Mouse (Mus musculus) mouse embryonic stem cell (cell line): ENCODE measurements around the gene Tekt2.

Source experiments
- in situ Hi-C, 2 experiments: fragments of 300-500 bp; cut with MboI; formaldehyde crosslinking; loops; 1 replicate in 1 of 2; 3 replicates in 1 of 2; pipeline ENCODE4 v1.14.3; 2019 to 2020; ENCODE audit warnings: low sequenced_read_pairs in 2 of 2, low pct_unique_long_range_greater_than_20kb in 1 of 2, mixed read lengths in 1 of 2; ENCODE audit not compliant: unreplicated experiment in 1 of 2

Tekt2 gene

GRCm38 (mm10) chr4:126281706-126282105 is 43.8 kb downstream of the Tekt2 start:
- in situ Hi-C loops: no loop called here

GRCm38 (mm10) chr4:126278961-126279360 is 46.5 kb downstream of the Tekt2 start:
- in situ Hi-C loops: no loop called here

- in situ Hi-C loops: no loop called here
Measured at GRCm38 (mm10) chr4:126278565-126278915, 46.9 kb downstream of the Tekt2 start.

DNA sequence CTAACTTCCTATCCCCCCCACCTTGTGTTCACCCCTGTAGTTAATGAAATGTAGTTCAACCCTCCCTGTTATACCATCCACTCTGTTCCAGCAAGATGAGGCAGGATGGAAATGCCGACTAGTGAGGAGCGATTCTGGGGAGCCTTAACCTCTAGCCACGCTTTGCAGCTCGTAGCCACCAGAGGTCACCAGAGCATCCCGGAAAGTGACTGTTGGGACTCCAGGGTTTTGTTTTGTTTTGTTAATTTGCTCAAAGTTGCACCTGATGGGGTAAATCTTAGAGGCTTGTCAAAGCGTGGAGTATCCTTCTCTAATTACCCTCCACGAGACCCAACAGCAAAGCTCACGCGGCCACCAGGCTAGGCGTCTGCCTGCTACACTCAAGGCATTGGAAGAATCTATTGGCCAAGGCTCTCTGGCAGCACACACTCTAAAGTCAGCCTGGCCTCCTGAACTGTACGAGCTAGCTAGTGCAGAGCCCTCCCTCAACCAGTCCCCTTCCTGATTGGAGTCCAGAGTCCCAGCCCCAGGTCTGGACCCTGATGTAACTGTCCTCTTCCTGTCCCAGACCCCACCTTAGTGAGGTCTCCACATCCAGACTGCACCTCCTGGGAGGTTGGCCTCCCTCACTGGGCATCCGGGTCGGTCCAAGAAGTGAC is 47.5 kb downstream of the Tekt2 start:
- in situ Hi-C loops: no loop called here

GRCm38 (mm10) chr4:126275681-126276131 is 49.8 kb downstream of the Tekt2 start:
- in situ Hi-C loops: no loop called here

DNA sequence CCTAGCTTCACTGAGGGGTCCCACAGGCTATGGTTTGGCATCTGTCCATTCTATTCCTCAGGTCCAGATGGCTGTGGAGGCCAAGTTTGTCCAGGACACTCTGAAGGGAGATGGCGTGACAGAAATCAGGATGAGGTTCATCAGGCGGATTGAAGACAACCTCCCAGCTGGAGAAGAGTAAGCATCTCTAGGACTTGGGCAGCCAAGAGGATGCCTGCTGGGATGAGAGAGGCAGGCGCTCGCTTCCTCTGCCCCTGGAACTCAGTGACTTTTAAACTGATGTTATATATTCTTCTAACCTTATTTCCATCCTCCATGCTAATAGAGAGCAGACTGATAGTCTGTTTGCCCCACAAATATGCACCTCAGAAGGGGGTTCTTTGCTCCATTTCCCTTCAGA is 50.4 kb downstream of the Tekt2 start:
- in situ Hi-C loops: no loop called here

- in situ Hi-C loops: no loop called here
Measured at GRCm38 (mm10) chr4:126273753-126274152, 51.7 kb downstream of the Tekt2 start.
